Mouse (Mus musculus) frontal cortex, adult 2 months (tissue): ENCODE measurements at regions not wholly inside any gene's neighbourhood (a gene's known extent, or its start where the extent isn't known, plus 50 kb on each side); places are given as distances from the start of the nearest gene placed in this dataset.
"Not testable (repeated sequence)": the region's sequence is repeated elsewhere in the genome, so short reads cannot be mapped to it uniquely, and the experiment has no call there.

Source experiments
- DNase-seq, 2 experiments: peaks; one replicate each; pipeline ENCODE4 v3.0.0; 2022; ENCODE audit warnings: low spot score in 1 of 2; ENCODE audit errors: extremely low spot score in 1 of 2

DNA sequence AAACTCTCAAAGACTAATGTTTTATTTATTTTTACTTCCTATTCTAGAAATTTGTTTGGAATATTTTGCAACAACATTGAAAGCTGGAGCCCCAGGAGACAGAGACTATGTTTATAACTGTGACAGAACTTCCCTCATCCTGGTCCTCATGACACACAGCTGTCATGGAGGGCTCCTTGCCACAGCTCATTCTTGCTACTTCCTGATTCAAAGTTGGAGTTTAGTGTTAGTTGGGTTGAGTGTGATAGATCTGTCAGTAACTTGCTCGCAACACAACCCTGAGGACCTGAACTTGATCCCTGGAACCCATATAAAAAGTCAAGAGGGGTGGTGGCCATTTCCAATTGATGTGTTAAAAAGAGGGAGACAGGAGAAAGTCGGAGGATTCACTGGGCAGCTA, 328.3 kb upstream of the Nox3 start:
- no peak for DNase-seq

DNA sequence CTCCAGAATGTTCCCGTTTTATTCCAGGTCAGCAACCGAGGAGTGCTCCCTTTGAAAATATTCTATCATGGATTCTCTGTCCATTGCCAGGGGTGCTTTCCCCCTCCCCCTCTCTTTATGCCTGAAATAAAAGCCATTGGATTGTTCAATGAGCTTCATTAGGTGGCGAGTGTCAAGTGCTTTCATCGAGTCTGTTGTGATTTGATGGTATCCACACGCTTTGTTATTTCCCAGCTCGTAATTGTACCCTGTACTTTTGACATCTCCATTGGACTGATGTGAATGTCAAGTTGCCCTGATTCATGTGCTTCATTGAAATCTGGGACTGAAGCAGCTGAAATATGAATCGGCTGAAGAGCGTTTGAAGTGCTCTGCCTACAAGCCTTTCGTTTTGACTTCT, 333.1 kb upstream of the Nox3 start:
- no peak for DNase-seq

DNA sequence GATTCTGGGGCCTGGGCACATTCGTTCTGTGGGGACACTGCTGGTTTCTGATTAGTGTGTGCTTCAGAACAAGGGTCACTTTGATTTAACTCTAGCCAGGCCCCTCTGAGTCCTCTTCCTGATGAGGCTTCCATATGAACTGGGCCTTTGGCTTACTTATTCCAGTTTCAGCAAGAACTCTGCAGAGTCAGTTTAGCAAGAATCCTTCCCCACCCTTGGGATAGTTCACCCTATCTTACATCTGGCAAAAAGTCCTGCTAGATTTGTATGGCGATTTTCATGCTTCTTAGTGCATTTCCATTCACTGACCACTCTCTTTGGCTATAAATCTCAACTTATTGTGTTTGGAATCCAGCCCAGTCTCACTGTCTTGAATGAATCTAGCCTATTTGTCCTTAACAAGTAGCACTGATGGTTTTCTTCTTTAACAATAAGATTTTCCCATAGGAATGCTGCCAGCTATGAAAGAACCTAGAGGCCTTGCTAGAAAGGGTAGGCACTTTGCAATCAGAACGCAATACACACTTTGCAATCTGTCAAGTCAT, 338.8 kb upstream of the Nox3 start:
- DNase-seq, result no peak

DNA sequence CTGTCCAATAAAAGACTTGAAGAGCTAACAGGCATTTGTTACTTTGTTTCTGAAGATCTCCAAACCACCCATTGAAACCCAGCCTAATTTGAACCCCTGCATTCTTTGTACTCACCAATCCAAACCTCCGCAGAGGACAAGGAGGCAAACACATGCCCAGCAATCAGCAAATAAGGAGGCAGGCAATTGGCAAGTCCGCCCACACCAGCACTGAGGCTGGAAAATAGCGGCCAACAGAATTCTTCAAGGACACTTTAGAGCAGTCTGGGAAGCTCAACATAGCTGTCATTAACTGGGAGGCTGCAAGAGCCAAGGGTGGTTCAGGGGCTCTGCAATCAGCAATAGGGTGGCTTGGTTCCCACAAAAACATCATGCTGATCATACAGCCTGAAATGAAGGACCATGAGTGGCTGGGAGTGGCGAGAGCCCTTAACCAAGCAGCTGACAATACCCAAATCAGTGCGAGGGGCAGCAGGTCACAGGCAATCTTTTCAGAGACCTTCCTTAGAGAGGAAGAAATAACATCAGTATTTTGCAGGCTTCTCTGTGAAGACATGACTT, 344.1 kb upstream of the Nox3 start:
- peak in 1 of 2 experiments; percentile 14 for DNase-seq

DNA sequence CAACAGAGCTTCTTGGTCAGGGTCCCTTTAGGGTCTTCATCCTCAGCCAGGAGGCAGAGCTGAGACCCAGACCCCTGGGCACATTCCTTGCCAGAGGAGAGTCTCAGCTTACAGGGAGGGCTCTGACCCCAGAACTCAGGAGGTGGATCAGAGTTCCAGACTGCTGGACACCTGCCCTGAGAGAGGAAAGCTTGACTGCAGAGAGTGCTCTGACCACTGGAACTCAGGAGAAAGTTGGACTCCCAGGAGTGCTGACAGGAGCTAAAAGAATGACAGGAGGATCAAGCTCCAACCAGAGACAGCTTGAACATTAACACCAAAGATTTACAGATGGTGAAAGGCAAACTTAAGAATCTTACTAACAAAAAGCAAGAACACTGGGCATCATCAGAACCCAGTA, 364.1 kb upstream of the Nox3 start:
- not testable (repeated sequence) for DNase-seq

DNA sequence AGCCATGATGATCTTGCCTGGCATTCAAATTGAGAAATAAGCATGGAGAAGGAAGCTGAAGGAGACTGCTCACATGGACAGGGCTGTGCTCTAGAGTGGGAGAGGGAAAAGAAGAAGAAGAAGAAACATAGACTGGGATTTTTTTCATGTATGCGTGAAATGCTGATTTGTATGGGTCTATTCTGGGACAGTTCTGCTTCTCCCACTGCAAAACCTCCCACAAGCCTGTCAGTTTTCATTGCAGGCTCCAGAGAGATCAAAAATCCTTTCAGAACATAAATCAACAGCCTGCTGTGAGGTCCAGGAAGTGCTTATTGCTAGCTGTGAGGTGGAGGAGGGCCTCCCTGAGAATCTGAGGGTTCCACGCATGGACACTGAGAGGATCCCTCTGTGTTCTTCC, 377.3 kb upstream of the Nox3 start:
- peak; percentile 27 to 58 for DNase-seq

DNA sequence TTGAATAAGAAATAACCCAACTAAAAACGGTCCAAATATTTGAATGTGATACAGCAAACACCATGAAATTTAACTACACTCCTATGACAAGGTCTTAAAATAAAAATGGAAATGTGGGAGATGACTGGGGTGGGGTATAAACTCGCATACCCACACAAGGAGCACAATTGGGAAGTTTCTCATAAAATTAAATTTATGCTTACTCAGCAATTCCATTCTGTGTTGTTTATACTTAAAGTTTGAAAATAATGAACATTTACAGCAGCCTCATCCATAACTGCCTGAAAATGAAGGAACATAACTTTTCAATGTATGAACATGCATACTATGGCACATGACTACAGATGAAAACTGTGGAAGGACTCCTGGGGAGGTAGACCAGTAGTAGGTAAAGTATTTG, 384.5 kb upstream of the Nox3 start:
- no peak for DNase-seq

DNA sequence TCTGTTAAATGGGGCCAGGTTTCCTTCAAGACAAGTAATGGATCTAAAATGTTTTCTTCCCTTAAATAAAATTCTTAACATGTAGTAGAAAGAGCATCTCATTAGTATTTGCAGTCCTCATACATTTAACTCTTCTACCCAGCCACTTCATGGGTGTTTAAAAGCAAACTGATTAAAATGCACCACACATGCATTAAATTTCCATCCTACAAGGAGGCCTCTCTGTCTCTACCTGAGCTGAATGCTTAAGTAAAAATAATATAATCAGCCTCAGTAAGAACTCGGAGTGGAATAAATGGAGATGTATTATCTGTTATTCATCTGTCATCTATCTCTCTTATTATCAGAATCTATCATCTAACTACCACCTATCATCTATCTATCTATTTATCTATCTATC, 398.6 kb upstream of the Nox3 start:
- no peak for DNase-seq

DNA sequence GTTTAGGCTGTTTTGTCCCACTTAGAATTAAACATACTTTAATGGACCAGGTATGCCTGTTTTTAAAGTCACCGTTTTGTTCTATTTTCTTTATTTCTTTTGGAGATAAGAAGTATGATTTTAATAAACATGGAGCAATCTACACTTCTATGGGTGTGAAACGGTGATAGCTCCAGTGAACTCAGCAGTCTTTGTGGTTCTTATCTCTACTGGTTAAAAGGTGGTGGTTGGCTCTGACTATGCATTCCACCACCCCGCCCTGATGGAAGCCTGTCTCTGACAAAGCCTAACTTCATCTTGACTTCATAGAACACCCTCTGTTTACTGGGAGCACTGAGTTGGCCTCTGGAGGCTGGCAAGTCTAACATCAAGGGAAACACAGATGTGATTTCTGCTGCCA, 407.3 kb upstream of the Nox3 start:
- no peak for DNase-seq

DNA sequence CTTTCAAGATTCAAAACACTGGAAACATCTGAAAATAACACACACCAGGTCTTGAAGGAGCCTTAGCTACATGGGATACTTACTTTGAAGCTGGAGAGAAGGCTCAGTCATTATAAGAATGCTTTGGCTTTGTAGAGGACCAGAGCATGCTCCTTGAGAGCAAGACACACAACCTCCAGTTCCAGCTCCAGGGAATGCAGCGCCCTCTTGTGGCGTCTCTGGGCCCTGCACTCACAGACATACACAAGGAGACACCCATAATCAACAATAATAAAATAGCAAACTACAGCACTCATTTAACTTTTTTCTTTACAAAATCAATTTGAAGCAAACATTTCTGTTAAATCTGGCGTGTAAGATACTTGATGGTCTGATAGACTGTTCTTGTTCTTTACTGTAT, 413.2 kb upstream of the Nox3 start:
- peak in 1 of 2 experiments; percentile 14 for DNase-seq

DNA sequence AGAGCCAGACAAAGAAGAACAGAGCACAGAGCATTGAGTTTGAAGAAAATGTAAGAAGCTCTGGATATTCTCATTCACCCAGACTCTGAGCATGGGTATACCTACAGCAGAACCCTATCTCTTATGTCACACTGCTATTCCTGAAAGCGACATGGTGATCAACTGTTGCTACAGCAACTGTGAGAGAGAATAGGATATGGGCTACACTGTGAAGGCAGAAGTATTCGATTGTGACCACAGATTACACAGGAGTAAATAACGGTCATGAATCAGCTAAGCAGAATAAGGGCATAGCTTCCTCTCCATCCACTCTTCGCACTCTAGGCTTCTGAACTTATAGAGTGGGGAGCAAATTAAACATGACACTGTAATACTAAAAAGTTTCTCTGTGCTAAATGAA, 417.0 kb upstream of the Nox3 start:
- no peak for DNase-seq

DNA sequence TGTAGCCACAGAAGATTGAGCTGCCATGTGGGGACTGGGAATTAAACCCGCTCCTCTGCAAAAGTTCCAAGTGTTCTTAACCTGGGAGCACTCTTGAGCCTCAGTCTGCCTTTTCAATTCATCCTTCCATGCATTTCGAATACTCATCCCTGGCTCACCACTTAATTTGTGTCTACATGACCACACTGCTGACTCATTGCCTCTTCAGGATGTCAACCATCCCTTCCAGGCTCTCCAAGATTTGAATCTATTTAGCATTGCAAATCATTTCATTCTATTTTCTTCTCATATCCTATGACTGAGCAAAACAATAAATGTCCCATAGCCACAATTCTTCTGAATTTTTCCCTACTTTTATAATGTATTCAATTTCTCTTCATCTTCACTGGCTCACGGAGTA, 420.4 kb upstream of the Nox3 start:
- DNase-seq, result no peak

DNA sequence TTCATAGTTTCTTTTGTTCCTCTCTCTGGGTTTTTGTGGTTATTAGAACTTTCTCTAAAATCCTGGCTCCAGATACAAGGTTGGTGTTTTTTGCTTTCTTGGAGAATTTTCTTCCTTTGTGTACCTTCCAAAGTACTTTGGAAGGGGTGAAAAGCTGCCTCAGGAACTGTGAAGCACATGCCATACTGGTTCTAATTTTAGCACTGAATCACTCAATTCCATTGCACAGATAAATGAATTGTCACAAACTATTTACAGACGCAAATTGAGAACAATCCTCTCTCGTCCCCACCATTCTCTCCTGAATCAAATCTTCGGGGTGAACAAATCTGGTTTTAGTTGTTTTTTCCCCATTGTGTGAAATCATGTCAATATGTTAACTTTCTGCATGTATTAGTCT, 437.6 kb upstream of the Nox3 start:
- DNase-seq, result no peak

DNA sequence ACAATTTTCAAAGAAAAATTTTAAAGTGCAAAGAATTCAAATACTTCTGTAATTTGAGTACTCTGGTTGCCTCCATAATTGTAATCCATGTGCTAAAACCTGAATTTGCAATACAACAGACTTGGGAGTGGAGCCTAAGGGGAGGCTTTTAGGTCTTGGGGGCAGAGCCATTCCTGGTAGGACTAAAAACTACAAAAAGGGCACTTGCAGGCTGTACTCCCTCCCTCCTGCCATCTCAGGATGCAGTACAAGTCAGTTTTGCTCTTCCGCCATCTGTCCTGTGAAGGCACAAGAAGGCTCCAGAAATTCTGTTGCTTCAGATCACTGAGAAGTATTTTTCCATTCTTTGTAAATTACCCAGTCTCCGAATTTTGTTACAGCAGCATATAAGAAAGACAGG, 467.4 kb upstream of the Nox3 start:
- DNase-seq, result no peak

DNA sequence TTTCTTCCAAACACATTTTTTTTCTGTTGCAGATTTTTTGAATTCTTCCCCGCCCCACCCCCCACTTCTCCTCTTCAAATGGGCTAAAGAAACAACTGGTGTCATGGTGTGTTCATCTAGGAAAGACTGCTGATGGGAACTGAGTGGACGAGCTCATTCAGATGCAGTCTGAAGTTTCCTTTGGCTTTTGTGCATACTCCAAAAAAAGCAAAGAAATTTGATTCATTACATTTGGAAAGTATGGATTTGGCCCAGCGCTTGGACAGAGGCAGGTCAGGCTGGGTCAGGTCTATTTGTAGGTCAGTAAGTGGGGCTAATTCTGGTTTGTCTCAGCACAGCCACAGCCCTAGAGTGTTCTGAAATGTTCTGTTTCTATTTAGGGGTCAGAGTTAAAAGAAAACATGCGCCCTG, 477.9 kb upstream of the Nox3 start:
- no peak for DNase-seq

DNA sequence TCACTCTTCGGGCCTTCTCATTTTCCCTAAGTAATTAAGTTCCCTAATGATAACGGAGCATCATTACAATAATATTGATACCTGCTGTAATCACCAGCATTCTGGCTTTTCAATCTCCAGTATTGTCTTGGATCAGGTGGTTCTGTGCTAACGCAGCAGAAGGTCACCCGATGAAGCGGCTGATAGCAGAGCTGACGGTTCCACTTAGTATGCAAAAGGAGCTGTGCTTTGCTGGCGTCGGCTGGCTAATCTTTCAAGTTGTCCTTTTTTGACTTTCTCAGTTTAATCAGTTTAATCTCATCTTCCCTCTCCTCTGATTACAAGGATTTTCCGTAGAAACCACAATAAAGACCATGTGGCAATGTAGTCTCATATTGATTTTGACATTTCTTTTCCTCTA, 478.9 kb upstream of the Nox3 start:
- DNase-seq, result no peak

DNA sequence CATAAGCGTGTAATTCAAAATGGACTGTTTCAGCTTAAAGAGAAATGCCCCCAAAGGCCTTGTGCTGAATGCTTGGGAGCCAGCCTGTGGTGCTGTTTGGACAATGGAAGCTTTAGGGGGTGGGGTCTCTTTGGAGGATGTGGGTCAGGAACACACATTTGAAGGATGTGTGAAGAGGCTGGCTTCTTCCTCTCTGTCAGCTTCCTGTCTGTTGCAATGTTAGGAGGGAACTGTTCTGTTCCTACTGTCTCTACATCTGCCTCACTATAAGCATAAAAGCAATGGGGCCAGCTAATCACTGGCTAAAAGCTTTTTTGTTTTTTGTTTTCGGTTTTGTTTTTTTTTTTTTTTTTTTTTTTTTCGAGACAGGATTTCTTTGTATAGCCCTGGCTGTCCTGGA, 480.5 kb upstream of the Nox3 start:
- DNase-seq, result no peak

DNA sequence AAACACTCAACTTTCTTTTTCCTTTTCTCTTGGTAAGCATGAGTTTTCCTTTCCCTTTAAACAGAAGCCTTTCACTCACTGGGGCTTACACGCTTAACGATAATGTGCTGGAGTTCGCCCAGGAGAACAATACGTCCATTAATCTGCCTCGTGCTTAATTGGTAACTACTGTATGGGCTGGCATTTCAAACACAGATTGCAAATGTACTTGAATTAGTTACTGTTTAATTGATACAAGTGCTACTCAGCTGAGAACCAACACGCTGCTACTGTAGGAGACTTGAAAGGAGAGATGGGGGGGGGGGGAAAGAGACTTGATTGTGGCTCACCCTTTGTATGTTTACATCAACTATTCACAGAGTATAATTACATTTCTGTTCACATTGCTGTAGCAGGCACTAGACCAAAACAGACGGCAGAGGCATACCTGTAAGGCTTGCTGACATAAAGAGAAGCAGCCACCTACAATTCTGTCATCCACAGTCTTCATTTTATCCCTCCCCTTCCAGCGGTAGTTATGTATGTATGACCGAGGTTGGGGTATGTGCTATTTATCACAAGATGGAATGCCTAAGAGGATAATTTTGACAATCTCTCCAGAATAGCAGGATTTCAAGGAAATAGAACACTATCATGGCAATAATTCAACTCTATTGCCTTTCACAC, 481.6 kb upstream of the Nox3 start:
- DNase-seq, result no peak

DNA sequence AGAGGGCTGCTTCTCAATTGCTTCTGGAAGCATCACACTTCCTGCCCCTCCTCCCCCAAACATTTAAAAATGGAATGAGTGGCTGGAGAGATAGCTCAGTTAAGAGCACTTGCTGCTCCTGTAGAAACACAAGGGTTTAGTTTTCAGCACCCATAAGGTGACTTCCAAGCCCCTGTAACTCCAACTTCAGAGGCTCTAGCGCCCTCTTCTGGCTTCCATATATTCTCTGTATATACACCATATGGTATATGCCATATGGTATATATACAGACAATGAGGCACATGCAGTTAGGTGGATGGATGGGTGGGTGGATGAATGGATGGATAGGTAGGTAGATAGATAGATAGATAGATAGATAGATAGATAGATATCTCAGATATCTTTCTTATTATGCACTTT, 483.2 kb upstream of the Nox3 start:
- no peak for DNase-seq

DNA sequence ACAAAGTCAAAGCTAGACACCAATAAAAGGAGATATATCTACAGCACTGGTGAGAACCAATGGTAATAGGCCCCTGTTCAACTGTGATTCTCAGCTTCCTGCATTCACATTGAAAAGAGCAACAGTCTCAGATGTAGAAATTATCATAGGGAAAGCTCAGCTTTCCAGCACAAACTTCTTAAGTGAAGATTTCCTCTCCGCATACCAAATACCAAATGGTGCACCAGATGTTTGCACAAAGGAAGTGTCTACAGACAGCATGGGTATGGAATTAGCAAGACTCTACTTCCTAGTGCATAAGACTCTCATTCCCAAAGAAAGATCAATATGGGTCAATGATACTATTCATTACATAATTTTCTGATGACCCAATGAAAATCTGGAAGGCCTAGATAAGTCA, 486.0 kb upstream of the Nox3 start:
- DNase-seq, result peak in 1 of 2 experiments; percentile 47

DNA sequence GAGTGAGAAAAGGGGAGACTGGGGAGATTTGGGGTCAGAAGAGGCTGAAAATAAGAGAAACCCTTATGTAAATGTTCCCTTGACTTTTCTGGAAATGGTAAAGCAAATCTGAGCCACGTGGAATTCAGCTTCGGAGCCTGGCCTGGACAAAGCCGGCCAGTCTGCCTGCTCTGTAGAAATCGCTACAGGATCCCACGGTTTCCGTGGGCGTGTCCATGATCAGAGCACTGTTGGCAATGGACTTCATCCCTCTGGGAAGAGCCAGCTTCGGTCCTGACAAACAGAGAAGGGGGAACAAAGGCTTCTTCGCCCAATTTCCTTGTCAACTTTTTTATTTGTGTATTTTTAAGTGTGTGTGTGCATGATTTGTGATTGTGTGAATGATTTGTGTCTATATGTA, 490.7 kb upstream of the Nox3 start:
- no peak for DNase-seq

DNA sequence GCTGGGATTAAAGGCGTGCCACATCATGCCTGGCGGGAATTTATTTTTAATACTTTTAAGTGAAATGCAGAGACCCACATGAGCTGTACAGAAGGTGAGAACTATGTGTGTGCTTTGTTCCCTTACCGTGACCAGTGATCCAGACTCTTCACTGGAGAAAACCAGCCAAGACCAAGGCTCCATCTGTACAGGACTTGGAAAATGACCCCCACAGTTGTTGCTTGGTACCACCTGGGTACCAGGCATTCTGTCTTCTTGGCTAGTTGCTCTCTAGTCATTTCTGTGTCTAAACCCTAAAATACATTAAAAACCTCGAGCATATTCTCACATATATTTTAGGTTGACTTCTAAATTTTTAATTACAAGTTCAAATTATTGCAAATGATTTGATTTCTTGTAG, 491.5 kb upstream of the Nox3 start:
- DNase-seq, result no peak
